Mouse (Mus musculus): Measurements from ENCODE around the gene Svip.

DNA sequence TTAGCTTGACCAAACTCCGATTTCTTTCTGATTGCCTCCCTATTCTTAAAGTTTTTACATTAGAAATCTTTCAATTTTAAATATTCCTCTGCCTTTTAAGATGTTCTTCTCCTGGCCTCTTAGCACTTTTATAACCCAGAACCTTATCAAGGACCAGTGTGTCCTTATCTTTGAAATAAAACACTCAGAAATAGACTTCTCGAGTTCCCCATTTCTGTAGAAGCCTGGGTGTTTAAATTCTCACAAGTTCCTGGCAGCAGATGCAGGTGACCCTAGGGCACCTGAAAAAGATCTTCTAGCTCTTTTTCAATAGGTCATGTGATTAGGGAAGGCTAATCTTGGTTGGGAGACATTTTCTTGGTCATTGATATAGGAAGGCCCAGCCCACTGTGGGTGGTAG, 1.3 kb upstream of the Svip start:
- TF ChIP-seq POLR2A (IDR thresholded peaks at IDR 0.05; ENCODE audit: low read depth, low read length) (no peak), MAFK (IDR thresholded peaks at IDR 0.05; ENCODE audit: insufficient replicate concordance, low read length) (no peak), TCF12 (IDR thresholded peaks at IDR 0.05; ENCODE audit: low read depth, low read length) (no peak), HCFC1 (IDR thresholded peaks at IDR 0.05; ENCODE audit: low read depth, low read length) (no peak), ETS1 (conservative IDR thresholded peaks at IDR 0.05; ENCODE audit: low read depth, low read length) (no peak), RCOR1 (conservative IDR thresholded peaks at IDR 0.05; ENCODE audit: low read depth, low read length) (no peak), ZC3H11A (IDR thresholded peaks at IDR 0.05; ENCODE audit: low read depth, low read length) (no peak)
